Mouse (Mus musculus) neural tube, embryonic 13.5 days (tissue): ENCODE measurements around the gene Sucnr1. TPM values are rescaled to one million over a fixed set of nuclear protein-coding genes. Genes with fewer than 3 reads are reported as not detected.

Experiments
- ATAC-seq: fragments of 200-750 bp; cut with Nextera tagmentation; 2 replicates; pipeline ENCODE4 v1.8.0; 2017; ENCODE audit warnings: low read depth, mild to moderate bottlenecking, moderate TSS enrichment, moderate library complexity
- H3K27ac ChIP-seq: fragments of 300-500 bp; sonication (generic); replicated peaks from 2 replicates; pipeline ENCODE4 v1.5.1; 2015; ENCODE audit warnings: moderate library complexity, mild to moderate bottlenecking, inconsistent platforms
- H3K27me3 ChIP-seq: fragments of 300-500 bp; sonication (generic); 2 replicates; pipeline ENCODE4 v1.6.1; 2015; ENCODE audit warnings: mild to moderate bottlenecking, inconsistent platforms
- H3K36me3 ChIP-seq: fragments of 300-500 bp; sonication (generic); 2 replicates; pipeline ENCODE4 v1.6.1; 2015; ENCODE audit warnings: mild to moderate bottlenecking, inconsistent platforms
- H3K4me1 ChIP-seq: fragments of 300-500 bp; sonication (generic); replicated peaks from 2 replicates; pipeline ENCODE4 v1.6.1; 2015; ENCODE audit warnings: inconsistent platforms
- H3K4me2 ChIP-seq: fragments of 300-500 bp; sonication (generic); 2 replicates; pipeline ENCODE4 v1.6.1; 2015; ENCODE audit warnings: inconsistent platforms, mild to moderate bottlenecking, moderate library complexity
- H3K4me3 ChIP-seq: fragments of 300-500 bp; sonication (generic); 2 replicates; pipeline ENCODE4 v1.5.1; 2015; ENCODE audit warnings: mild to moderate bottlenecking, inconsistent platforms
- H3K9ac ChIP-seq: fragments of 300-500 bp; sonication (generic); 2 replicates; pipeline ENCODE4 v1.6.1; 2015; ENCODE audit warnings: moderate library complexity, mild to moderate bottlenecking, inconsistent platforms
- H3K9me3 ChIP-seq: fragments of 300-500 bp; sonication (generic); 2 replicates; pipeline ENCODE4 v1.6.1; 2016; ENCODE audit warnings: inconsistent platforms
- WGBS: fragments of 180-500 bp; shearing (Covaris S2); methylation state at CpG from one replicate; pipeline ENCODE4 v1.1.7; 2015; 5-methylcytosine and 5-hydroxymethylcytosine counted together
- polyA plus RNA-seq: library from polyadenylated mRNA; unstranded; fragments of >200 nt; fragmentation: Nextera tagmentation; extraction: Ambion mirVana; gene quantifications from 2 replicates; pipeline ENCODE4 v1.2.1, GENCODE M21; 2015

Sucnr1 gene
- polyA plus RNA-seq, result not detected in 2 replicates

- Histone ChIP-seq H3K27ac (no peak within 1 kb of the TSS), H3K27me3 (no peaks in the 10 kb centered on the region), H3K36me3 (no peaks in the 10 kb centered on the region), H3K9ac (no peak within 1 kb of the TSS), H3K4me1 (peaks cover 5% of the 10 kb centered on the region), H3K9me3 (no peaks in the 10 kb centered on the region), H3K4me3 (no peak within 1 kb of the TSS), H3K4me2 (no peak within 1 kb of the TSS)
- ATAC-seq, result no peak
- 59% methylated on average over 4 of the region's 4 CpGs for WGBS
Measured at GRCm38 (mm10) chr3:60081648-60082047, at the start of gene Sucnr1. TSS of gene Sucnr1 (plus strand) at chr3:60081869.

- H3K4me2 ChIP-seq, result no peak overlapping the region
- H3K9me3 ChIP-seq, result no peaks in the 10 kb centered on the region
- H3K27ac ChIP-seq, result no peak overlapping the region
- no peaks in the 10 kb centered on the region for H3K4me1 ChIP-seq
- no peaks in the 10 kb centered on the region for H3K36me3 ChIP-seq
- no peak for ATAC-seq
- no peaks in the 10 kb centered on the region for H3K27me3 ChIP-seq
- H3K4me3 ChIP-seq, result no peak overlapping the region
- WGBS, result 69% methylated on average over 3 of the region's 3 CpGs
- no peak overlapping the region for H3K9ac ChIP-seq
Measured at GRCm38 (mm10) chr3:60046221-60046913, 35.3 kb upstream of the Sucnr1 start.

GRCm38 (mm10) chr3:60053231-60053927 lies 28.3 kb upstream of the Sucnr1 start:
- Histone ChIP-seq H3K27ac (no peak overlapping the region), H3K36me3 (no peaks in the 10 kb centered on the region)

GRCm38 (mm10) chr3:60053931-60054330 lies 27.7 kb upstream of the Sucnr1 start:
- ATAC-seq, result no peak
- no peak overlapping the region for H3K4me2 ChIP-seq
- H3K36me3 ChIP-seq, result no peaks in the 10 kb centered on the region
- H3K9me3 ChIP-seq, result no peaks in the 10 kb centered on the region
- no peak overlapping the region for H3K4me3 ChIP-seq
- no peaks in the 10 kb centered on the region for H3K4me1 ChIP-seq
- H3K9ac ChIP-seq, result no peak overlapping the region
- H3K27me3 ChIP-seq, result no peaks in the 10 kb centered on the region
- H3K27ac ChIP-seq, result no peak overlapping the region
- 88% methylated on average over 2 of the region's 2 CpGs for WGBS

More at GRCm38 (mm10) chr3:60053231-60053927, 28.3 kb upstream of the Sucnr1 start:
- no peak overlapping the region for H3K4me2 ChIP-seq
- no peak overlapping the region for H3K4me3 ChIP-seq
- no peak for ATAC-seq
- WGBS, result 82% methylated on average over 3 of the region's 3 CpGs
- no peaks in the 10 kb centered on the region for H3K9me3 ChIP-seq
- H3K9ac ChIP-seq, result no peak overlapping the region
- H3K4me1 ChIP-seq, result no peaks in the 10 kb centered on the region
- H3K27me3 ChIP-seq, result no peaks in the 10 kb centered on the region

GRCm38 (mm10) chr3:60056451-60056850 lies 25.2 kb upstream of the Sucnr1 start:
- WGBS, result 32% methylated on average over 3 of the region's 3 CpGs
- no peak for ATAC-seq
- Histone ChIP-seq H3K27me3 (no peaks in the 10 kb centered on the region), H3K9ac (no peak overlapping the region), H3K9me3 (no peaks in the 10 kb centered on the region), H3K4me3 (no peak overlapping the region), H3K4me2 (no peak overlapping the region), H3K27ac (no peak overlapping the region), H3K36me3 (no peaks in the 10 kb centered on the region), H3K4me1 (no peaks in the 10 kb centered on the region)

GRCm38 (mm10) chr3:60057070-60057808 lies 24.4 kb upstream of the Sucnr1 start:
- Histone ChIP-seq H3K9ac (no peak overlapping the region), H3K4me2 (no peak overlapping the region), H3K4me1 (no peaks in the 10 kb centered on the region), H3K9me3 (no peaks in the 10 kb centered on the region), H3K27ac (no peak overlapping the region), H3K27me3 (no peaks in the 10 kb centered on the region), H3K4me3 (no peak overlapping the region), H3K36me3 (no peaks in the 10 kb centered on the region)
- no peak for ATAC-seq
- WGBS, result 88% methylated on average over 2 of the region's 2 CpGs

GRCm38 (mm10) chr3:60057809-60058082 lies 23.9 kb upstream of the Sucnr1 start:
- ATAC-seq, result no peak
- no peak overlapping the region for H3K27ac ChIP-seq
- no peaks in the 10 kb centered on the region for H3K4me1 ChIP-seq
- no peaks in the 10 kb centered on the region for H3K9me3 ChIP-seq
- no peak overlapping the region for H3K9ac ChIP-seq
- 70% methylated on average over 1 of the region's 1 CpGs for WGBS
- no peaks in the 10 kb centered on the region for H3K27me3 ChIP-seq
- H3K36me3 ChIP-seq, result no peaks in the 10 kb centered on the region
- no peak overlapping the region for H3K4me2 ChIP-seq
- no peak overlapping the region for H3K4me3 ChIP-seq

- Histone ChIP-seq H3K27me3 (no peaks in the 10 kb centered on the region), H3K4me1 (peaks cover 5% of the 10 kb centered on the region), H3K9me3 (no peaks in the 10 kb centered on the region), H3K27ac (no peak overlapping the region), H3K4me3 (no peak overlapping the region), H3K4me2 (no peak overlapping the region), H3K9ac (no peak overlapping the region), H3K36me3 (no peaks in the 10 kb centered on the region)
- 76% methylated on average over 1 of the region's 1 CpGs for WGBS
- no peak for ATAC-seq
Measured at GRCm38 (mm10) chr3:60078883-60079415, 2.7 kb upstream of the Sucnr1 start.

GRCm38 (mm10) chr3:60080572-60080971 lies 1.1 kb upstream of the Sucnr1 start:
- ATAC-seq, result no peak
- WGBS, result 63% methylated on average over 4 of the region's 4 CpGs

GRCm38 (mm10) chr3:60082746-60083145 lies 1.1 kb downstream of the Sucnr1 start:
- no peak for ATAC-seq
- WGBS, result 93% methylated on average over 3 of the region's 3 CpGs
- H3K9ac ChIP-seq, result no peak overlapping the region
- no peak overlapping the region for H3K4me2 ChIP-seq
- H3K4me3 ChIP-seq, result no peak overlapping the region
- H3K27ac ChIP-seq, result no peak overlapping the region
- peaks cover 5% of the 10 kb centered on the region for H3K4me1 ChIP-seq
- no peaks in the 10 kb centered on the region for H3K36me3 ChIP-seq
- no peaks in the 10 kb centered on the region for H3K9me3 ChIP-seq
- no peaks in the 10 kb centered on the region for H3K27me3 ChIP-seq

More at GRCm38 (mm10) chr3:60080572-60080971, 1.1 kb upstream of the Sucnr1 start:
- Histone ChIP-seq H3K4me3 (no peak overlapping the region), H3K27ac (no peak overlapping the region), H3K4me2 (no peak overlapping the region), H3K9ac (no peak overlapping the region), H3K4me1 (peaks cover 5% of the 10 kb centered on the region), H3K27me3 (no peaks in the 10 kb centered on the region), H3K9me3 (no peaks in the 10 kb centered on the region), H3K36me3 (no peaks in the 10 kb centered on the region)

GRCm38 (mm10) chr3:60085729-60086128 lies 4.1 kb downstream of the Sucnr1 start:
- peaks cover under 1% of the 10 kb centered on the region; the same call in 1 of the 2 replicates for H3K4me1 ChIP-seq
- no peaks in the 10 kb centered on the region for H3K9me3 ChIP-seq
- H3K36me3 ChIP-seq, result no peaks in the 10 kb centered on the region
- no peaks in the 10 kb centered on the region for H3K27me3 ChIP-seq
- H3K4me2 ChIP-seq, result no peak overlapping the region
- WGBS, result 92% methylated on average over 2 of the region's 2 CpGs
- H3K9ac ChIP-seq, result no peak overlapping the region
- H3K4me3 ChIP-seq, result no peak overlapping the region
- ATAC-seq, result no peak
- no peak overlapping the region for H3K27ac ChIP-seq

- H3K4me1 ChIP-seq, result no peaks in the 10 kb centered on the region
- H3K27ac ChIP-seq, result no peak overlapping the region
- no peak overlapping the region for H3K9ac ChIP-seq
- no peaks in the 10 kb centered on the region for H3K9me3 ChIP-seq
- H3K4me2 ChIP-seq, result no peak overlapping the region
- H3K27me3 ChIP-seq, result no peaks in the 10 kb centered on the region
- 84% methylated on average over 8 of the region's 8 CpGs for WGBS
- ATAC-seq, result no peak
- H3K4me3 ChIP-seq, result no peak overlapping the region
- no peaks in the 10 kb centered on the region for H3K36me3 ChIP-seq
Measured at GRCm38 (mm10) chr3:60091321-60091720, 9.7 kb downstream of the Sucnr1 start.
